Mouse (Mus musculus): Measurements from ENCODE around the gene Eml6. TPM values are rescaled to one million over a fixed set of nuclear protein-coding genes. Genes with fewer than 3 reads are reported as not detected.
A peak's percentile ranks its signal among the peaks of the same experiment; 100 is the strongest.

The Eml6 gene
- polyA plus RNA-seq, 1 experiment: 1.1 TPM

- DNase-seq: no peak
- Histone ChIP-seq H3K36me3 (ENCODE audit: control insufficient read depth, insufficient read depth, low read length) (no peaks in the 10 kb centered on the region), H3K4me3 (ENCODE audit: control insufficient read depth, insufficient read depth, low read length) (no peak overlapping the region), H3K27ac (ENCODE audit: control insufficient read depth, insufficient read depth, low read length) (no peak overlapping the region), H3K27me3 (ENCODE audit: control insufficient read depth, insufficient read depth, low read length) (no peaks in the 10 kb centered on the region), H3K4me1 (replicated peaks; ENCODE audit: control insufficient read depth, insufficient read depth, low read length) (no peaks in the 10 kb centered on the region)
- no peak for TF ChIP-seq POLR2A (IDR thresholded peaks at IDR 0.05; ENCODE audit: control insufficient read depth, extremely low read depth, insufficient read depth, low read length, poor library complexity)
- no peak for TF ChIP-seq CTCF (IDR thresholded peaks at IDR 0.05; ENCODE audit: borderline replicate concordance, control insufficient read depth, extremely low read depth, insufficient read depth, low read length, poor library complexity)
- 75% methylated on average over 6 of the region's 6 CpGs for WGBS
Observed at GRCm38 (mm10) chr11:29718541-29718940, 307.3 kb downstream of the Eml6 start.

GRCm38 (mm10) chr11:29715499-29715898, 310.3 kb downstream of the Eml6 start:
- TF ChIP-seq CTCF (IDR thresholded peaks at IDR 0.05; ENCODE audit: borderline replicate concordance, control insufficient read depth, extremely low read depth, insufficient read depth, low read length, poor library complexity) (no peak), POLR2A (IDR thresholded peaks at IDR 0.05; ENCODE audit: control insufficient read depth, extremely low read depth, insufficient read depth, low read length, poor library complexity) (no peak)
- WGBS: 96% methylated on average over 3 of the region's 3 CpGs
- no peak for DNase-seq

GRCm38 (mm10) chr11:29714789-29715188, 311.0 kb downstream of the Eml6 start:
- peak; percentile 9 for DNase-seq
- H3K27ac ChIP-seq (ENCODE audit: control insufficient read depth, insufficient read depth, low read length): no peak overlapping the region
- 97% methylated on average over 2 of the region's 2 CpGs for WGBS
- H3K27me3 ChIP-seq (ENCODE audit: control insufficient read depth, insufficient read depth, low read length): no peaks in the 10 kb centered on the region
- no peak overlapping the region for H3K4me3 ChIP-seq (ENCODE audit: control insufficient read depth, insufficient read depth, low read length)
- no peaks in the 10 kb centered on the region for H3K36me3 ChIP-seq (ENCODE audit: control insufficient read depth, insufficient read depth, low read length)
- no peaks in the 10 kb centered on the region for H3K4me1 ChIP-seq (replicated peaks; ENCODE audit: control insufficient read depth, insufficient read depth, low read length)
- TF ChIP-seq POLR2A (IDR thresholded peaks at IDR 0.05; ENCODE audit: control insufficient read depth, extremely low read depth, insufficient read depth, low read length, poor library complexity) (no peak), CTCF (IDR thresholded peaks at IDR 0.05; ENCODE audit: borderline replicate concordance, control insufficient read depth, extremely low read depth, insufficient read depth, low read length, poor library complexity) (no peak)

More at GRCm38 (mm10) chr11:29715499-29715898, 310.3 kb downstream of the Eml6 start:
- H3K4me3 ChIP-seq (ENCODE audit: control insufficient read depth, insufficient read depth, low read length): no peak overlapping the region
- H3K27me3 ChIP-seq (ENCODE audit: control insufficient read depth, insufficient read depth, low read length): no peaks in the 10 kb centered on the region
- H3K4me1 ChIP-seq (replicated peaks; ENCODE audit: control insufficient read depth, insufficient read depth, low read length): no peaks in the 10 kb centered on the region
- H3K27ac ChIP-seq (ENCODE audit: control insufficient read depth, insufficient read depth, low read length): no peak overlapping the region
- no peaks in the 10 kb centered on the region for H3K36me3 ChIP-seq (ENCODE audit: control insufficient read depth, insufficient read depth, low read length)

- H3K27ac ChIP-seq (ENCODE audit: control insufficient read depth, insufficient read depth, low read length): no peak overlapping the region
- 88% methylated on average over 7 of the region's 7 CpGs for WGBS
- TF ChIP-seq CTCF (IDR thresholded peaks at IDR 0.05; ENCODE audit: borderline replicate concordance, control insufficient read depth, extremely low read depth, insufficient read depth, low read length, poor library complexity) (no peak), POLR2A (IDR thresholded peaks at IDR 0.05; ENCODE audit: control insufficient read depth, extremely low read depth, insufficient read depth, low read length, poor library complexity) (no peak)
- H3K27me3 ChIP-seq (ENCODE audit: control insufficient read depth, insufficient read depth, low read length): no peaks in the 10 kb centered on the region
- no peak for DNase-seq
- no peak overlapping the region for H3K4me3 ChIP-seq (ENCODE audit: control insufficient read depth, insufficient read depth, low read length)
- H3K36me3 ChIP-seq (ENCODE audit: control insufficient read depth, insufficient read depth, low read length): no peaks in the 10 kb centered on the region
- H3K4me1 ChIP-seq (replicated peaks; ENCODE audit: control insufficient read depth, insufficient read depth, low read length): no peaks in the 10 kb centered on the region
Observed at GRCm38 (mm10) chr11:29714114-29714513, 311.7 kb downstream of the Eml6 start.

- H3K4me1 ChIP-seq (replicated peaks; ENCODE audit: control insufficient read depth, insufficient read depth, low read length): no peaks in the 10 kb centered on the region
- no peak overlapping the region for H3K27ac ChIP-seq (ENCODE audit: control insufficient read depth, insufficient read depth, low read length)
- TF ChIP-seq CTCF (IDR thresholded peaks at IDR 0.05; ENCODE audit: borderline replicate concordance, control insufficient read depth, extremely low read depth, insufficient read depth, low read length, poor library complexity): no peak
- no peak for TF ChIP-seq POLR2A (IDR thresholded peaks at IDR 0.05; ENCODE audit: control insufficient read depth, extremely low read depth, insufficient read depth, low read length, poor library complexity)
- DNase-seq: no peak
- peaks cover 3% of the 10 kb centered on the region; the same call in 1 of the 2 replicates for H3K36me3 ChIP-seq (ENCODE audit: control insufficient read depth, insufficient read depth, low read length)
- no peak overlapping the region for H3K4me3 ChIP-seq (ENCODE audit: control insufficient read depth, insufficient read depth, low read length)
- no peaks in the 10 kb centered on the region for H3K27me3 ChIP-seq (ENCODE audit: control insufficient read depth, insufficient read depth, low read length)
Observed at GRCm38 (mm10) chr11:29709512-29709911, 316.3 kb downstream of the Eml6 start.

GRCm38 (mm10) chr11:29706845-29707244, 319.0 kb downstream of the Eml6 start:
- DNase-seq: no peak
- H3K27ac ChIP-seq (ENCODE audit: control insufficient read depth, insufficient read depth, low read length): no peak overlapping the region
- peaks cover 3% of the 10 kb centered on the region; the same call in 1 of the 2 replicates for H3K36me3 ChIP-seq (ENCODE audit: control insufficient read depth, insufficient read depth, low read length)
- WGBS: 95% methylated on average over 4 of the region's 4 CpGs
- TF ChIP-seq POLR2A (IDR thresholded peaks at IDR 0.05; ENCODE audit: control insufficient read depth, extremely low read depth, insufficient read depth, low read length, poor library complexity) (no peak), CTCF (IDR thresholded peaks at IDR 0.05; ENCODE audit: borderline replicate concordance, control insufficient read depth, extremely low read depth, insufficient read depth, low read length, poor library complexity) (no peak)
- H3K4me3 ChIP-seq (ENCODE audit: control insufficient read depth, insufficient read depth, low read length): no peak overlapping the region
- H3K4me1 ChIP-seq (replicated peaks; ENCODE audit: control insufficient read depth, insufficient read depth, low read length): no peaks in the 10 kb centered on the region
- no peaks in the 10 kb centered on the region for H3K27me3 ChIP-seq (ENCODE audit: control insufficient read depth, insufficient read depth, low read length)

- Histone ChIP-seq H3K4me3 (ENCODE audit: control insufficient read depth, insufficient read depth, low read length) (no peak overlapping the region), H3K27ac (ENCODE audit: control insufficient read depth, insufficient read depth, low read length) (no peak overlapping the region), H3K36me3 (ENCODE audit: control insufficient read depth, insufficient read depth, low read length) (peaks cover 3% of the 10 kb centered on the region; the same call in 1 of the 2 replicates), H3K27me3 (ENCODE audit: control insufficient read depth, insufficient read depth, low read length) (no peaks in the 10 kb centered on the region), H3K4me1 (replicated peaks; ENCODE audit: control insufficient read depth, insufficient read depth, low read length) (no peaks in the 10 kb centered on the region)
- TF ChIP-seq CTCF (IDR thresholded peaks at IDR 0.05; ENCODE audit: borderline replicate concordance, control insufficient read depth, extremely low read depth, insufficient read depth, low read length, poor library complexity) (no peak), POLR2A (IDR thresholded peaks at IDR 0.05; ENCODE audit: control insufficient read depth, extremely low read depth, insufficient read depth, low read length, poor library complexity) (no peak)
- no peak for DNase-seq
Observed at GRCm38 (mm10) chr11:29705263-29705662, 320.6 kb downstream of the Eml6 start.
